Mouse (Mus musculus): ENCODE measurements around the gene Hnrnpk.
"Not testable (repeated sequence)": the region's sequence is repeated elsewhere in the genome, so short reads cannot be mapped to it uniquely, and the experiment has no call there.

Gene Hnrnpk

GRCm38 (mm10) chr13:58387948-58388347 is 15.2 kb downstream of the Hnrnpk start:
- peak; percentile 66 to 85 for DNase-seq

- DNase-seq, result no peak
Measured at GRCm38 (mm10) chr13:58385547-58385920, 17.6 kb downstream of the Hnrnpk start.

- DNase-seq, result peak; percentile 79 to 84
Measured at GRCm38 (mm10) chr13:58384779-58385546, 18.2 kb downstream of the Hnrnpk start, which contains the start of gene 2210016F16Rik. TSS of gene 2210016F16Rik (minus strand) at chr13:58385225.

- DNase-seq, result no peak
Measured at GRCm38 (mm10) chr13:58384371-58384770, 18.8 kb downstream of the Hnrnpk start.

- DNase-seq, result no peak
Measured at GRCm38 (mm10) chr13:58373153-58373470, 30.0 kb downstream of the Hnrnpk start.

- DNase-seq, result peak; percentile 40 to 62
Measured at GRCm38 (mm10) chr13:58372278-58373152, 30.6 kb downstream of the Hnrnpk start.

GRCm38 (mm10) chr13:58368835-58369234 is 34.3 kb downstream of the Hnrnpk start:
- DNase-seq, result no peak

GRCm38 (mm10) chr13:58367641-58368040 is 35.5 kb downstream of the Hnrnpk start:
- no peak for DNase-seq

GRCm38 (mm10) chr13:58366373-58366772 is 36.8 kb downstream of the Hnrnpk start:
- DNase-seq, result no peak

- not testable (repeated sequence) for DNase-seq
Measured at GRCm38 (mm10) chr13:58365179-58365578, 38.0 kb downstream of the Hnrnpk start.

- DNase-seq, result no peak
Measured at GRCm38 (mm10) chr13:58364353-58365175, 38.6 kb downstream of the Hnrnpk start.

- DNase-seq, result no peak
Measured at GRCm38 (mm10) chr13:58359304-58359653, 43.9 kb downstream of the Hnrnpk start.

GRCm38 (mm10) chr13:58358629-58359303 is 44.4 kb downstream of the Hnrnpk start, which contains the start of gene Kif27:
TSS of gene Kif27 (minus strand) at chr13:58359122.
- DNase-seq, result peak; percentile 89 to 92

- no peak for DNase-seq
Measured at GRCm38 (mm10) chr13:58352996-58353395, 50.1 kb downstream of the Hnrnpk start.

- DNase-seq, result no peak
Measured at GRCm38 (mm10) chr13:58350606-58351005, 52.5 kb downstream of the Hnrnpk start.

- no peak for DNase-seq
Measured at GRCm38 (mm10) chr13:58344505-58344904, 58.6 kb downstream of the Hnrnpk start.

Data from lung, postnatal 4 days (tissue).